Mouse (Mus musculus) ES-E14 (cell line): ENCODE data around the gene Mrpl36. TPM values are rescaled to one million over a fixed set of nuclear protein-coding genes. Genes with fewer than 3 reads are reported as not detected.
A peak's percentile ranks its signal among the peaks of the same experiment; 100 is the strongest.

Experiments
- DNase-seq: peaks from one replicate; pipeline ENCODE4 v3.0.0-alpha.2; 2013; ENCODE audit warnings: low read depth, low spot score
- H3K27ac ChIP-seq: 2 replicates; pipeline ENCODE4 v1.5.1; 2012; ENCODE audit warnings: low read depth, mild to moderate bottlenecking, low read length, moderate library complexity, mixed read lengths; ENCODE audit not compliant: poor library complexity, insufficient read depth, severe bottlenecking
- H3K36me3 ChIP-seq: 2 replicates; pipeline ENCODE4 v1.6.1; 2012; ENCODE audit warnings: mild to moderate bottlenecking, low read length, moderate library complexity, mixed read lengths; ENCODE audit not compliant: control insufficient read depth, poor library complexity, insufficient read depth, severe bottlenecking
- H3K4me1 ChIP-seq, 2 experiments: fragments of 150-350 bp in 1 of 2; sonication (generic) in 1 of 2; 2 replicates each; pipeline ENCODE4 v1.6.1; 2012; ENCODE audit warnings: low read length in 2 of 2, mild to moderate bottlenecking in 1 of 2, mixed read lengths in 1 of 2; ENCODE audit not compliant: control insufficient read depth in 2 of 2, insufficient read depth in 2 of 2, poor library complexity in 1 of 2
- H3K4me3 ChIP-seq, 2 experiments: fragments of 150-350 bp in 1 of 2; sonication (generic) in 1 of 2; 2 replicates each; pipeline ENCODE4 v1.5.1; 2012; ENCODE audit warnings: low read length in 2 of 2, low read depth in 1 of 2, mild to moderate bottlenecking in 1 of 2, mixed read lengths in 1 of 2; ENCODE audit not compliant: insufficient read depth in 1 of 2, poor library complexity in 1 of 2, severe bottlenecking in 1 of 2
- H3K9ac ChIP-seq: 2 replicates; pipeline ENCODE4 v1.6.1; 2012; ENCODE audit warnings: low read depth, mild to moderate bottlenecking, low read length, mixed read lengths; ENCODE audit not compliant: poor library complexity, insufficient read depth, severe bottlenecking
- H3K9me3 ChIP-seq: fragments of 150-350 bp; sonication (generic); 2 replicates; pipeline ENCODE4 v1.6.1; 2012; ENCODE audit warnings: low read depth, mild to moderate bottlenecking, low read length; ENCODE audit not compliant: control insufficient read depth, insufficient read depth
- CHD2 ChIP-seq: IDR thresholded peaks from 2 replicates; pipeline ENCODE4 v1.6.1; 2014; ENCODE audit warnings: mild to moderate bottlenecking, low read depth, low read length, inconsistent platforms
- HCFC1 ChIP-seq: IDR thresholded peaks from 2 replicates; pipeline ENCODE4 v1.6.1; 2012; ENCODE audit warnings: low read length, inconsistent platforms, borderline replicate concordance; ENCODE audit not compliant: insufficient read depth
- MAFK ChIP-seq: IDR thresholded peaks from 2 replicates; pipeline ENCODE4 v1.6.1; 2014; ENCODE audit warnings: mild to moderate bottlenecking, low read depth, low read length, inconsistent platforms; ENCODE audit not compliant: insufficient read depth
- ZC3H11A ChIP-seq: IDR thresholded peaks from 2 replicates; pipeline ENCODE4 v1.6.1; 2012; ENCODE audit warnings: low read depth, mild to moderate bottlenecking, inconsistent platforms, low read length, borderline replicate concordance
- ZNF384 ChIP-seq: IDR thresholded peaks from 2 replicates; pipeline ENCODE4 v1.6.1; 2012; ENCODE audit warnings: low read depth, low read length, inconsistent platforms
- in situ Hi-C, 2 experiments: fragments of 600-800 bp; cut with MboI; formaldehyde crosslinking; loops; one replicate each; pipeline ENCODE4 v1.15.1; 2025; ENCODE audit warnings: low sequenced_read_pairs in 2 of 2, inconsistent platforms in 1 of 2; ENCODE audit not compliant: unreplicated experiment in 2 of 2
- total RNA-seq: library from RNA; depleted of rRNA; stranded (reverse); fragments of 300-350 nt; gene quantifications from 2 replicates; pipeline ENCODE4 v1.2.3, GENCODE M21; 2012

Gene Mrpl36
- total RNA-seq, 1 experiment = 95.7 TPM

DNA sequence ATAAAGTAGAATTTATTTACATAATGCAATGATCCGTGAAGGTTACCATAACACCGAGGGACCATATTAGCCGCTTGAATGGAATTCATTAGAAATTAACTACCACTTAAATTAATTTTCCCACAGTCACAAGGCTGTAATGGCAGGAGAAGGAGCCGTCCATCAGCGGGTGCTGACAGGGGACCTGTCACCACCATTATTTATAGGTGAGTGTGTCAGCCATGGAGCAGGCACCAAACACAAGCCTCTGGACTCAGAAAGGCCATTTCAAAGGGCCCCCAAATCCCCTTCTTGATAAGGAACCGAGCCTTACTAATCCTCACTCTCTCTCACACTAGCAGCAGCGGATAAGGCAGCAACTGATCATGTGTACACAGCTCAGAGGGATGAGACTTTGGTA, 8.4 kb downstream of the Mrpl36 start:
- in situ Hi-C loops = no loop called here

DNA sequence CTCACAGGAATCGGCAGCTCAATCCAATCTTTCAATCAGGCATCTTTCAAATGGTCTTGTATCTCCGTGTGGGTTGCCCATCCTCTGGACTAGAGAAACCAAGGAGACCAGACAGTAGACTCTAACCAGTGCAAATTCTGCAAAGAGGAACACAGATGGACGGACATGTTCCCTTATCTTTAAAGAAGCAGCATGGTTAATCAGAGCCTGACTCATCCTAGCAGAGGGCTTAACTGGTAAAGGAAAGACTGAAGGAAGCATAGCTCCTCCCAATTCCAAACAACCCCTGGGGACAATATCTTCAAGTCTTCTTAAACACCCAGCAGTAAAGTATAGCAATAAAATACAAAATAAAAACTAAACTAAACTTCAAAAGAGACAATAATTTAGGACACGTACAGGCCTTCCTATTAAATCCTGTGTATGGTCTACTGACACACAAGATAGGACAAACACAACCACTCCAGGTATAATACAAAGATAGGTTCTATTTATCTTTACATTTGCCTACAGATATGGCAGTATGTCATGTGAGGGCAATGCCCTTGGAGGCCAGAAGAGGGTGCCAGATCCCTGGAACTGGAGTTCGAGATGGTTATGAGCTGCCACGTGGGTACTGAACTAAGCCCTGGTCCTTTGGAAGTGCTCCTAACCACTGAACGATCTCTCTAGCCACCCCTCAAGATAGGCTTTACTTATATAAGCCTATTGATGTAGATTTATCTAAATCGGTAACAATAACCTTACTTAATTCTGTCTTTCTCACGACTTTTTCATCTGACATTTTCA, 17.0 kb downstream of the Mrpl36 start:
- TF ChIP-seq CHD2 = 0 out of 2 replicates have a peak, but pooled peaks have one; percentile 51
- peak; percentile 88 for TF ChIP-seq ZC3H11A
- TF ChIP-seq ZNF384 = no peak
- no peak for TF ChIP-seq MAFK
- 0 out of 2 replicates have a peak, but pooled peaks have one; percentile 24 for TF ChIP-seq HCFC1
- DNase-seq = peak; percentile 80
- H3K9ac ChIP-seq = peak overlapping the region; percentile 73; the same call in 1 of the 2 replicates
- H3K36me3 ChIP-seq = peaks cover 6% of the 10 kb centered on the region; the same call in 1 of the 2 replicates
- peak overlapping the region; percentile 43 to 68 for H3K4me3 ChIP-seq
- H3K4me1 ChIP-seq = peaks cover 2 to 3% of the 10 kb centered on the region in 2 experiments; a peak in 3 of 4 replicates
- in situ Hi-C loops = no loop called here
- H3K27ac ChIP-seq = peak overlapping the region; percentile 79; the same call in 1 of the 2 replicates
- H3K9me3 ChIP-seq = no peaks in the 10 kb centered on the region

More for the DNA sequence above, 8.4 kb downstream of the Mrpl36 start:
- TF ChIP-seq ZNF384 (no peak), ZC3H11A (no peak), MAFK (no peak), CHD2 (no peak), HCFC1 (no peak)
- Histone ChIP-seq H3K27ac (no peak overlapping the region), H3K4me1 (peaks cover under 1 to 11% of the 10 kb centered on the region in 2 experiments; a peak in 3 of 4 replicates), H3K9ac (no peak overlapping the region), H3K36me3 (peaks cover under 1% of the 10 kb centered on the region; the same call in 1 of the 2 replicates), H3K4me3 (no peak overlapping the region), H3K9me3 (no peaks in the 10 kb centered on the region)
- DNase-seq = no peak

DNA sequence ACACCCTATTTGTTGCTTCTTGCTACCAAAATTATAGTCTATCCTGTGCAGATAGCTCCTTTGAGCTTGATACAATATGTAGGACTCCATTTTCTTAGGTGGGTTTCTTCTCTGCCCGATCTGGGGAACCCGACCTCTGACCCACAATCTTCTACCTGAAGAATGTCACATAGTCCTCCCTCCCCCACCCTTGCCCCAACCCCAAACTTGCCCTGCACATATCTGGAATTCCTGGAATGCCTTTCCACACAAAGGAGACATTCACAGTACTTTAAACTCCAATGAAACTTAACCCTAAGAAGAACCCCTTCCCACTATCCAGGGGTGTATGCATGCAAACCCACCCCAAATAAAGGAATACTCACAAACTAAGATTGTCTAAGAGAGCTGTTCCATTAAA, 17.8 kb downstream of the Mrpl36 start:
- H3K36me3 ChIP-seq = peaks cover 6% of the 10 kb centered on the region; the same call in 1 of the 2 replicates
- H3K4me3 ChIP-seq = peak overlapping the region; percentile 43 to 68
- TF ChIP-seq ZC3H11A (no peak), HCFC1 (no peak), CHD2 (peak; percentile 69; the same call in 1 of the 2 replicates), MAFK (no peak)
- peak overlapping the region; percentile 73; the same call in 1 of the 2 replicates for H3K9ac ChIP-seq
- DNase-seq = peak; percentile 79
- in situ Hi-C loops = no loop called here
- no peaks in the 10 kb centered on the region for H3K9me3 ChIP-seq
- peak overlapping the region; percentile 94; the same call in 1 of the 2 replicates for H3K27ac ChIP-seq
- H3K4me1 ChIP-seq = peaks cover 3 to 8% of the 10 kb centered on the region in 2 experiments; a peak in 3 of 4 replicates

DNA sequence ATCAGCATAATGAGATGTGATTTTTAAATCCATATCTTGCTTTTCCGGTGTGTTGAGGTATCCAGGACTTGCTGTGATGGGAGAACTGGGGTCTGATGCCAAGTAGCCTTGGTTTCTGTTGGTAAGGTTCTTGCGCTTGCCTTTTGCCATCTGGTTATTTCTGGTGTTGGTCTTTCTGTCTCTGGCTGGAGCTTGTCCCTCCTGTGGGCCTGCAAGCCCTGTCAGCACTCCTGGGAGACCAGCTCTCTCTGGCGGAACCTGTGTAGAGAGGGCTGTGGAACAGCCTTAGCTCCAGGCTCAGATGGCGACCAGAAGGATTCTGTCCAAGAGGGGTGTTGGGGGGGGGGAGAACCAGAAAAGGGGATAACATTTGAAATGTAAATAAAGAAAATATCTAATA, 18.4 kb downstream of the Mrpl36 start:
- Histone ChIP-seq H3K9ac (peak overlapping the region; percentile 83), H3K27ac (peak overlapping the region; percentile 94), H3K4me3 (peak overlapping the region; percentile 37 to 68), H3K9me3 (no peaks in the 10 kb centered on the region), H3K36me3 (peaks cover 5% of the 10 kb centered on the region; the same call in 1 of the 2 replicates), H3K4me1 (peaks cover 3 to 10% of the 10 kb centered on the region in 2 experiments; a peak in 3 of 4 replicates)
- no peak for TF ChIP-seq MAFK
- no peak for DNase-seq
- in situ Hi-C loops = no loop called here
